ENCODE assay signal across 23 mouse cellular contexts in genomic region chr2:148017782-148018690, GRCm38 (mm10). TPM values are rescaled to one million over a fixed set of nuclear protein-coding genes. Genes with fewer than 3 reads are reported as not detected.
A peak's percentile ranks its signal among the peaks of the same experiment; 100 is the strongest.
DNase-seq lines count a peak whose midpoint lies in the region; ATAC-seq and TF ChIP-seq lines count a peak whose summit lies in the region.
"Had no signal": no experiment of that assay in that cellular context is flagged by ENCODE, and none has a peak within 500 bp of the region (broad histone marks: within the 10 kb centered on the region; RNA-seq: fewer than 3 reads in every experiment).

No protein-coding gene starts in this region.

- H3K4me1 ChIP-seq in intestine, embryonic 14.5 days (replicated peaks; ENCODE audit: control insufficient read depth, insufficient read depth, low read length): no peaks in the 10 kb centered on the region
- H3K4me1 ChIP-seq in intestine, postnatal 0 days (replicated peaks; ENCODE audit: control insufficient read depth, insufficient read depth, low read length): no peaks in the 10 kb centered on the region
- H3K4me1 ChIP-seq in lung, adult 2 months (ENCODE audit: control insufficient read depth, insufficient read depth, low read length): peaks cover 5% of the 10 kb centered on the region
- no peaks in the 10 kb centered on the region for H3K4me1 ChIP-seq in lung, postnatal 0 days (ENCODE audit: insufficient read depth, low read depth, low read length)
- H3K4me1 ChIP-seq: embryonic facial prominence, embryonic 12.5 days; hindbrain, embryonic 15.5 days had no signal

- no peak overlapping the region for H3K4me2 ChIP-seq in intestine, embryonic 14.5 days (ENCODE audit: low read length)
- no peak overlapping the region for H3K4me2 ChIP-seq in intestine, postnatal 0 days (replicated peaks; ENCODE audit: low read depth)
- H3K4me2 ChIP-seq in lung, postnatal 0 days (replicated peaks; ENCODE audit: low read depth, low read length): no peak overlapping the region
- H3K4me2 ChIP-seq: embryonic facial prominence, embryonic 12.5 days; heart, embryonic 12.5 days; hindbrain, embryonic 15.5 days had no signal

- DNase-seq in intestine, embryonic 14.5 days (ENCODE audit: low spot score): peak; percentile 50
- DNase-seq in lung, adult 2 months: peak; percentile 66
- DNase-seq in lung, postnatal 0 days (ENCODE audit: low spot score): peak; percentile 92
- DNase-seq in lung, postnatal 36 days: peak; percentile 92
- no peak for DNase-seq in ovary, postnatal 36 days (ENCODE audit: low spot score)
- no peak for DNase-seq in gastrocnemius, postnatal 10 days
- no peak for DNase-seq in urinary bladder, postnatal 14 days (ENCODE audit: low spot score)
- DNase-seq: adrenal gland, postnatal 14 days; cerebellum, adult 18-20 months; cerebellum, postnatal 14 days; gastrocnemius, postnatal 14 days; heart, postnatal 36 days had no signal

- no peak for TF ChIP-seq CTCF in intestine, postnatal 0 days (IDR thresholded peaks at IDR 0.05; ENCODE audit: low read depth)
- TF ChIP-seq CTCF in lung, adult 2 months (IDR thresholded peaks at IDR 0.05; ENCODE audit: insufficient read depth, low read length): no peak
- TF ChIP-seq CTCF in lung, postnatal 0 days (IDR thresholded peaks at IDR 0.05): no peak

- no peaks in the 10 kb centered on the region for H3K36me3 ChIP-seq in intestine, embryonic 14.5 days (ENCODE audit: control insufficient read depth, insufficient read depth, low read length)
- H3K36me3 ChIP-seq in intestine, postnatal 0 days (ENCODE audit: control insufficient read depth, insufficient read depth): no peaks in the 10 kb centered on the region
- H3K36me3 ChIP-seq in lung, postnatal 0 days (ENCODE audit: insufficient read depth, low read length): no peaks in the 10 kb centered on the region
- H3K36me3 ChIP-seq: embryonic facial prominence, embryonic 12.5 days; heart, embryonic 12.5 days; hindbrain, embryonic 15.5 days had no signal

- H3K4me3 ChIP-seq in intestine, embryonic 14.5 days (ENCODE audit: low read depth, low read length): no peak overlapping the region
- H3K4me3 ChIP-seq in intestine, postnatal 0 days (ENCODE audit: low read depth, low read length): no peak overlapping the region
- H3K4me3 ChIP-seq in lung, adult 2 months (replicated peaks; ENCODE audit: extremely low read depth, low read depth, low read length): no peak overlapping the region
- no peak overlapping the region for H3K4me3 ChIP-seq in lung, postnatal 0 days (ENCODE audit: low read depth, low read length)
- H3K4me3 ChIP-seq: embryonic facial prominence, embryonic 12.5 days; heart, embryonic 12.5 days; hindbrain, embryonic 15.5 days had no signal

- H3K9me3 ChIP-seq in intestine, embryonic 14.5 days (ENCODE audit: control insufficient read depth, low read length): no peaks in the 10 kb centered on the region
- no peaks in the 10 kb centered on the region for H3K9me3 ChIP-seq in intestine, postnatal 0 days (ENCODE audit: control insufficient read depth)
- H3K9me3 ChIP-seq in lung, postnatal 0 days (ENCODE audit: low read length): no peaks in the 10 kb centered on the region
- H3K9me3 ChIP-seq: embryonic facial prominence, embryonic 12.5 days; heart, embryonic 12.5 days; hindbrain, embryonic 15.5 days had no signal

- H3K9ac ChIP-seq in intestine, embryonic 14.5 days (ENCODE audit: low read length): no peak overlapping the region
- H3K9ac ChIP-seq in intestine, postnatal 0 days (ENCODE audit: low read depth, low read length): no peak overlapping the region
- no peak overlapping the region for H3K9ac ChIP-seq in lung, postnatal 0 days (replicated peaks; ENCODE audit: low read depth)
- H3K9ac ChIP-seq: embryonic facial prominence, embryonic 12.5 days; heart, embryonic 12.5 days; hindbrain, embryonic 15.5 days had no signal

- peaks cover 9% of the 10 kb centered on the region for H3K27me3 ChIP-seq in intestine, embryonic 14.5 days (replicated peaks; ENCODE audit: control insufficient read depth, insufficient read depth, low read length)
- peaks cover 6% of the 10 kb centered on the region; the same call in 1 of the 2 replicates for H3K27me3 ChIP-seq in intestine, postnatal 0 days (replicated peaks; ENCODE audit: control insufficient read depth, insufficient read depth, low read length)
- H3K27me3 ChIP-seq in lung, postnatal 0 days (replicated peaks; ENCODE audit: insufficient read depth, low read length): no peaks in the 10 kb centered on the region

- no peak for TF ChIP-seq POLR2A in lung, adult 2 months (IDR thresholded peaks at IDR 0.05; ENCODE audit: borderline replicate concordance, extremely low read depth, low read depth, low read length)

- peak; percentile 99 for TF ChIP-seq EP300 in lung, postnatal 0 days (IDR thresholded peaks at IDR 0.05)

- no peak overlapping the region for H3K27ac ChIP-seq in intestine, embryonic 14.5 days (ENCODE audit: low read depth)
- no peak overlapping the region for H3K27ac ChIP-seq in intestine, postnatal 0 days (ENCODE audit: low read depth, low read length)
- H3K27ac ChIP-seq in lung, postnatal 0 days (ENCODE audit: low read length): peak overlapping the region; percentile 88
- H3K27ac ChIP-seq: embryonic facial prominence, embryonic 12.5 days; hindbrain, embryonic 15.5 days had no signal

- no peak for ATAC-seq in intestine, embryonic 14.5 days (replicated peaks; ENCODE audit: low FRiP score, low TSS enrichment, low read depth)
- ATAC-seq in intestine, postnatal 0 days: no peak
- peak; percentile 94 for ATAC-seq in lung, postnatal 0 days
- ATAC-seq: forebrain, embryonic 16.5 days had no signal

- WGBS in intestine, embryonic 14.5 days: 82% methylated on average over 8 of the region's 8 CpGs
- WGBS in intestine, postnatal 0 days: 72% methylated on average over 8 of the region's 8 CpGs
- 70% methylated on average over 8 of the region's 8 CpGs for WGBS in lung, adult 2 months
- 43% methylated on average over 8 of the region's 8 CpGs for WGBS in lung, postnatal 0 days

RNA-seq across cellular contexts. Expression of gene Foxa2, which starts 28.7 kb away (rescaled TPM):
- 2.6 and 6.5 TPM in 2 replicates for polyA plus RNA-seq in intestine, embryonic 14.5 days (2014; fragmentation: Nextera tagmentation; extraction: Ambion mirVana)
- 0.94 and 1.5 TPM in 2 replicates for polyA plus RNA-seq in intestine, postnatal 0 days (2015; fragmentation: Nextera tagmentation; extraction: Ambion mirVana)
- polyA plus RNA-seq in lung, adult 2 months (2012; rRNA removed): 80.1 and 106 TPM in 2 replicates
- 37.0 and 37.7 TPM in 2 replicates for polyA plus RNA-seq in lung, postnatal 0 days (2015; fragmentation: Nextera tagmentation; extraction: Ambion mirVana)
- total RNA-seq in gastrocnemius, postnatal 10 days (2021): not detected
- total RNA-seq: adrenal gland, adult 18-20 months; common myeloid progenitor, adult 5-6 weeks; gastrocnemius, postnatal 14 days; heart, adult 8-10 months; heart, postnatal 36 days; MEL had no signal
- polyA plus RNA-seq: forebrain, embryonic 16.5 days; frontal cortex, adult 2 months; gonadal fat pad, adult 2 months had no signal

Comparison
In these comparisons a context has a peak if more than half of its experiments do, and no peak if none do; other contexts are left out.
1. DNase-seq: peak in intestine, embryonic 14.5 days (single experiment), lung, adult 2 months (single experiment), lung, postnatal 0 days (single experiment) and lung, postnatal 36 days (single experiment); none in ovary, postnatal 36 days (single experiment), gastrocnemius, postnatal 10 days (single experiment) and urinary bladder, postnatal 14 days (single experiment).